Mouse (Mus musculus) G1E (cell line): ENCODE results near the gene Gss.

Source experiments
- CTCF ChIP-seq: IDR thresholded peaks from 2 replicates; pipeline ENCODE4 v1.5.1; 2012; ENCODE audit warnings: low read depth, low read length, inconsistent platforms, mixed read lengths
- GATA1 ChIP-seq: IDR thresholded peaks from 2 replicates; pipeline ENCODE4 v1.6.1; 2012; ENCODE audit warnings: borderline replicate concordance, low read length, inconsistent platforms, mixed read lengths
- TAL1 ChIP-seq: conservative IDR thresholded peaks from 2 replicates; pipeline ENCODE4 v1.6.1; 2012; ENCODE audit warnings: low read depth, low read length, inconsistent platforms, mixed read lengths

- TF ChIP-seq CTCF (no peak), GATA1 (no peak), TAL1 (no peak)
These were observed 68.9 kb downstream of the Gss start for GRCm38 (mm10) chr2:155523706-155524105.
